Mouse (Mus musculus): ENCODE results near the gene Rln3.

The Rln3 gene

DNA sequence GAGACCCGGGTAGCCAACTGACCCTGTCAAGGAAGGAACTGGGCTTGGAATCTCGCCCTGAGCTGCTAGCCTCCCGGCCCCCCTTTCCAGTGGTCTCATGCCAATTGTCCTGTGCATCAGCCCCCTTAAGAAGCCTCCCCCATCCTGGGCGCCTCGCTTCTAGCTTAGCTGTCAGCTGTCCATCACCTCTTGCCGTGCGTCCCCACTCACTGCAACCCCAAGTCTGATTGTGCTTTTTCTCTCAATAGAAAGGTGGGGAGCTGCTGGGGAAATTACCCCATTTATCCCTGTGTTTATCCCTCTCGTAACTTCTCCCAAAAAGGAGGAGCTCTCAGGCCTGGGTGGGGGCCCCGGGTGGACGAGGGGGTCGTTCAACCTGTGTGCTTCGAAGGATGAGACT lies 48.8 kb downstream of the Rln3 start:
- DNase-seq (ENCODE audit: low read depth) = no peak

DNA sequence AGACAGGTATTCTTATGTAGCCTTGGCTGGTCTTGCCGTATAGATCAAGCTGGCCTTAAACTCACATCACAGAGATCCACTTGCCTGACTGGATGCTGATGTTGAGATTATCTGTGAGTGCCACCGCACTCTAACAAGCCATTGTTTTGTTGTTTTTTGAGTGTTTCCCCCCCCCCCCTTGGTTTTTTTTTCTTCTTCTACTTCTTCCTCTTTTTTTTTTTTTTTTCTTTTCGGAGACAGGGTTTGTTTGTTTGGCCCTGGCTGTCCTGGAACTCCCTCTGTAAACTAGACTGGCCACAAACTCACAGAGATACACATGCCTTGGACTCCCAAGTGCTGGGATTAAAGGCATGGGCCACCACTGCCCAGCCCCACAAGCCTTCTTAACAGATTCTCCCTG lies 50.8 kb downstream of the Rln3 start:
- no peak for DNase-seq (ENCODE audit: low read depth)

Data from NIH3T3 (cell line).